Mouse (Mus musculus): ENCODE results near the gene Olfr171. TPM values are rescaled to one million over a fixed set of nuclear protein-coding genes. Genes with fewer than 3 reads are reported as not detected.
"Not testable (repeated sequence)": the region's sequence is repeated elsewhere in the genome, so short reads cannot be mapped to it uniquely, and the experiment has no call there.

Gene Olfr171
- not detected in 2 replicates for polyA plus RNA-seq (2012; ENCODE audit: insufficient read depth, insufficient read length, low replicate concordance, missing spikeins)

GRCm38 (mm10) chr16:19629816-19630215 lies at the start of gene Olfr171:
Gene Olfr171 (minus strand): TSS chr16:19629916.
- TF ChIP-seq POLR2A (IDR thresholded peaks at IDR 0.05; ENCODE audit: insufficient read depth, low read depth, low read length) (no peak), CTCF (IDR thresholded peaks at IDR 0.05; ENCODE audit: insufficient read depth, low read depth, low read length) (no peak)
- Histone ChIP-seq H3K4me1 (ENCODE audit: control insufficient read depth, insufficient read depth, low read length) (no peaks in the 10 kb centered on the region), H3K27ac (ENCODE audit: insufficient read depth, low read depth, low read length) (no peak within 1 kb of the TSS), H3K4me3 (ENCODE audit: insufficient read depth, low read depth, low read length) (no peak within 1 kb of the TSS)
- WGBS = 80% methylated on average over 1 of the region's 1 CpGs

GRCm38 (mm10) chr16:19670768-19671357 lies 41.1 kb upstream of the Olfr171 start:
- H3K27ac ChIP-seq (ENCODE audit: insufficient read depth, low read depth, low read length) = no peak overlapping the region
- WGBS = 92% methylated on average over 2 of the region's 2 CpGs
- H3K4me3 ChIP-seq (ENCODE audit: insufficient read depth, low read depth, low read length) = no peak overlapping the region
- H3K4me1 ChIP-seq (ENCODE audit: control insufficient read depth, insufficient read depth, low read length) = no peaks in the 10 kb centered on the region
- TF ChIP-seq POLR2A (IDR thresholded peaks at IDR 0.05; ENCODE audit: insufficient read depth, low read depth, low read length) (no peak), CTCF (IDR thresholded peaks at IDR 0.05; ENCODE audit: insufficient read depth, low read depth, low read length) (no peak)

GRCm38 (mm10) chr16:19666312-19666711 lies 36.6 kb upstream of the Olfr171 start:
- WGBS = 49% methylated on average over 1 of the region's 1 CpGs
- Histone ChIP-seq H3K4me1 (ENCODE audit: control insufficient read depth, insufficient read depth, low read length) (no peaks in the 10 kb centered on the region), H3K4me3 (ENCODE audit: insufficient read depth, low read depth, low read length) (no peak overlapping the region), H3K27ac (ENCODE audit: insufficient read depth, low read depth, low read length) (no peak overlapping the region)
- no peak for TF ChIP-seq CTCF (IDR thresholded peaks at IDR 0.05; ENCODE audit: insufficient read depth, low read depth, low read length)

GRCm38 (mm10) chr16:19611782-19612181 lies 17.9 kb downstream of the Olfr171 start, which contains the start of gene Olfr170:
Gene Olfr170 (minus strand): TSS chr16:19611882.
- 89% methylated on average over 2 of the region's 2 CpGs for WGBS
- H3K27ac ChIP-seq (ENCODE audit: insufficient read depth, low read depth, low read length); H3K4me3 ChIP-seq (ENCODE audit: insufficient read depth, low read depth, low read length); H3K4me1 ChIP-seq (ENCODE audit: control insufficient read depth, insufficient read depth, low read length): not testable (repeated sequence)

DNA sequence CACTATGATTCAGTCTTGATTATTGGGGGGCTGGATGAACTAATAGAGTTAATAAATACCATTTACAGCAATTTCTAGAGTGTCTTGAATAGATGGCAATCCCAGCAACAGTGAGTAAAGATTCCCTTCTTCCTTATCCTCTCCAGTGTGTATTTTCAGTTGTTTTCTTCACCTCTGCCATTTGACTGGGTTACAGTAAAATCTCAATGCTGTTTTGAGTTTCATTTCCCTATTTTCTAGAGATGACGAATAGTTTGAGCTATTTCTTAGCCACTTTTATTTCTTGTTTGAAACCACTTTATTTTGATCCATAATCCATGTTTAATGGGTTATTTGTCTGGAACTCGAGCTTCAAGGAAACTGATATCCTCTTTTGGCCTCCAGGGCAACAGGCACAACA lies 26.6 kb downstream of the Olfr171 start:
- H3K4me1 ChIP-seq (ENCODE audit: control insufficient read depth, insufficient read depth, low read length) = no peaks in the 10 kb centered on the region
- H3K4me3 ChIP-seq (ENCODE audit: insufficient read depth, low read depth, low read length) = no peak overlapping the region
- TF ChIP-seq POLR2A (IDR thresholded peaks at IDR 0.05; ENCODE audit: insufficient read depth, low read depth, low read length) (no peak), CTCF (IDR thresholded peaks at IDR 0.05; ENCODE audit: insufficient read depth, low read depth, low read length) (no peak)
- H3K27ac ChIP-seq (ENCODE audit: insufficient read depth, low read depth, low read length) = no peak overlapping the region
- WGBS = 40% methylated on average over 2 of the region's 2 CpGs

Other genes starting within 250 kb of the Olfr171 start
- gene Olfr165, start 206.8 kb downstream of the Olfr171 start, polyA plus RNA-seq (2012; ENCODE audit: insufficient read depth, insufficient read length, low replicate concordance, missing spikeins) = not detected in 2 replicates
- not detected in 2 replicates for gene Olfr166, start 146.2 kb downstream of the Olfr171 start, polyA plus RNA-seq (2012; ENCODE audit: insufficient read depth, insufficient read length, low replicate concordance, missing spikeins)
- not detected in 2 replicates for gene Olfr167, start 107.7 kb downstream of the Olfr171 start, polyA plus RNA-seq (2012; ENCODE audit: insufficient read depth, insufficient read length, low replicate concordance, missing spikeins)
- not detected in 2 replicates for gene Olfr168, start 94.4 kb downstream of the Olfr171 start, polyA plus RNA-seq (2012; ENCODE audit: insufficient read depth, insufficient read length, low replicate concordance, missing spikeins)
- not detected in 2 replicates for gene Olfr169, start 58.1 kb downstream of the Olfr171 start, polyA plus RNA-seq (2012; ENCODE audit: insufficient read depth, insufficient read length, low replicate concordance, missing spikeins)
- gene Olfr170, start 18.0 kb downstream of the Olfr171 start, polyA plus RNA-seq (2012; ENCODE audit: insufficient read depth, insufficient read length, low replicate concordance, missing spikeins) = not detected in 2 replicates
- not detected in 2 replicates for gene Lamp3, start 76.5 kb upstream of the Olfr171 start, polyA plus RNA-seq (2012; ENCODE audit: insufficient read depth, insufficient read length, low replicate concordance, missing spikeins)
- not detected in 2 replicates for gene B3gnt5, start 130.3 kb upstream of the Olfr171 start, polyA plus RNA-seq (2012; ENCODE audit: insufficient read depth, insufficient read length, low replicate concordance, missing spikeins)

All from olfactory bulb, adult 2 months (tissue).